Mouse (Mus musculus): ENCODE data around the gene Gprin2. TPM values are rescaled to one million over a fixed set of nuclear protein-coding genes. Genes with fewer than 3 reads are reported as not detected.

Gprin2 gene
- 0.14 TPM for polyA plus RNA-seq (2015; fragmentation: Illumina TruSeq; extraction: RNeasy Lipid Tissue Mini Kit (QIAGEN cat#74804); ENCODE audit: insufficient read depth, low replicate concordance)

DNA sequence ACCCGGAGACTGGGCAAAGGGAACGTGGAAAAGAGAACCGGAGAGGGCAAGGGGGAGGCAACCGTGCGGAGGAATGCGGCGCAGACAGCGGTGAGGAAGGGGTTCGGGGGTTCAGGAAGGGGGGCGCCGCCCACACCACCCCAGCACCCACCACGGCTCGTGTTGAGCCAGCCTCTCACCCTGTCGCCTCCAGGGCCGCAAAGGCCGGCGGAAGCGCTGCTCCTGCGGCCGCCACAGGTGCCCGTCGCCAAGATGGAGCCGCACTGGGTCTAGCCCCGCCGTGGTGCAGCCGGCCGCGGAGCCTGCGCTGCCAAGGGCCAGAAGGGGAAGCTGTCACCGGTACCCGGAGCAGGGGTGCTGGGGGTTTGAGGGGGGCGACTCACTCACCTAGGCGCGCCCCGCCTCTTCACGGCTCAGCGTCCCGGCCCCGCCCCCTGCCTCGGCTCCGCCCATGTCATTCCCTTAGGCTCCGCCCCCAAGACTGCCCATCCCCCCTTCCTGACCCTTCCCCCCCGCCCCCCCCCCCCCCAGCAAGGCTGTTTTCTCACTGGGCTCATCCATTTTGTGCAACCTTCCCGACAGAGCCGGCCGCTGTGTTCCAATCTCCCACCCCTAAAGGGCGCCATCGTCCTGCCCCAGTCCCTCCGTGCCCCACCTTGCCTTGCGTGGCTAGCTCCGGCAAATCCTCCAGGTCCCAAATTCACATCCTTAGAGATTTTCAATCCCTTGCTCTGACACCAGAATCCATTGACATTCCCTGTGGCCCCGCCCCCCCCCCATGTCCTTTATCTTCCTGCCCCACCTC is at the start of gene Gprin2:
Gprin2 (minus strand) TSS at position 423 of the 805 bp plus-strand sequence.

DNA sequence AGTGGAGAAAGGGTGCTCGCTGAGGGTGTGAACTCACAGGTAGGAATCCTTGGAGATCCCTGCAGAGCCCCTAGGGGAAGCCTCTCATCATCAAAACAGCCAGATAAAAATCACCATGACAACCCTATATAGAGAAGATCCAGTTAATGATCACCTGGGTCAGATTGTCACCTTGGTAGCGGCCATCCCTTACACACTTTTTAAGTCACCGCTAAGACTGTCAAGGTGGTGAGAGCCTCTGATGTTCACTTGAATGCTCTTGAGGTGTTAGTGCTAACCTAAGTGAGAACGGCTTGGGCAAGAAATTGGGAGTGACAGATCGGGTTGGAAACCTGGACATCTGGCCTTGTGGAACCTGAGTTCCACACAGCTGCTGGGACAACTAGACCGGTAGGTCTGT is 17.8 kb upstream of the Gprin2 start, which contains the start of gene Syt15:
Syt15 (plus strand) TSS at position 301 of the 400 bp plus-strand sequence.

GRCm38 (mm10) chr14:34152342-34152741 is 49.1 kb downstream of the Gprin2 start, which contains the start of gene Npy4r:
TSS of gene Npy4r (minus strand) at chr14:34152489.

Other genes starting within 250 kb of the Gprin2 start
- gene Rbp3, start 247.7 kb downstream of the Gprin2 start, polyA plus RNA-seq (2015; fragmentation: Illumina TruSeq; extraction: RNeasy Lipid Tissue Mini Kit (QIAGEN cat#74804); ENCODE audit: insufficient read depth, low replicate concordance): not detected
- gene Zfp488, start 222.9 kb downstream of the Gprin2 start, polyA plus RNA-seq (2015; fragmentation: Illumina TruSeq; extraction: RNeasy Lipid Tissue Mini Kit (QIAGEN cat#74804); ENCODE audit: insufficient read depth, low replicate concordance): 0.06 TPM
- not detected for gene Gm30083, start 186.5 kb downstream of the Gprin2 start, polyA plus RNA-seq (2015; fragmentation: Illumina TruSeq; extraction: RNeasy Lipid Tissue Mini Kit (QIAGEN cat#74804); ENCODE audit: insufficient read depth, low replicate concordance)
- not detected for gene Gm5460, start 184.9 kb downstream of the Gprin2 start, polyA plus RNA-seq (2015; fragmentation: Illumina TruSeq; extraction: RNeasy Lipid Tissue Mini Kit (QIAGEN cat#74804); ENCODE audit: insufficient read depth, low replicate concordance)
- gene Antxrl, start 148.9 kb downstream of the Gprin2 start, polyA plus RNA-seq (2015; fragmentation: Illumina TruSeq; extraction: RNeasy Lipid Tissue Mini Kit (QIAGEN cat#74804); ENCODE audit: insufficient read depth, low replicate concordance): not detected
- gene Anxa8, start 115.7 kb downstream of the Gprin2 start, polyA plus RNA-seq (2015; fragmentation: Illumina TruSeq; extraction: RNeasy Lipid Tissue Mini Kit (QIAGEN cat#74804); ENCODE audit: insufficient read depth, low replicate concordance): 0.48 TPM
- gene A630023A22Rik, start 98.9 kb downstream of the Gprin2 start, polyA plus RNA-seq (2015; fragmentation: Illumina TruSeq; extraction: RNeasy Lipid Tissue Mini Kit (QIAGEN cat#74804); ENCODE audit: insufficient read depth, low replicate concordance): not detected
- not detected for gene Npy4r, start 49.2 kb downstream of the Gprin2 start, polyA plus RNA-seq (2015; fragmentation: Illumina TruSeq; extraction: RNeasy Lipid Tissue Mini Kit (QIAGEN cat#74804); ENCODE audit: insufficient read depth, low replicate concordance)
- 3.2 TPM for gene Syt15, start 17.9 kb upstream of the Gprin2 start, polyA plus RNA-seq (2015; fragmentation: Illumina TruSeq; extraction: RNeasy Lipid Tissue Mini Kit (QIAGEN cat#74804); ENCODE audit: insufficient read depth, low replicate concordance)
- 16.9 TPM for gene Shld2, start 108.8 kb upstream of the Gprin2 start, polyA plus RNA-seq (2015; fragmentation: Illumina TruSeq; extraction: RNeasy Lipid Tissue Mini Kit (QIAGEN cat#74804); ENCODE audit: insufficient read depth, low replicate concordance)
- 213 TPM for gene Glud1, start 109.1 kb upstream of the Gprin2 start, polyA plus RNA-seq (2015; fragmentation: Illumina TruSeq; extraction: RNeasy Lipid Tissue Mini Kit (QIAGEN cat#74804); ENCODE audit: insufficient read depth, low replicate concordance)
- gene Fam25c, start 153.8 kb upstream of the Gprin2 start, polyA plus RNA-seq (2015; fragmentation: Illumina TruSeq; extraction: RNeasy Lipid Tissue Mini Kit (QIAGEN cat#74804); ENCODE audit: insufficient read depth, low replicate concordance): not detected
- gene Sncg, start 173.1 kb upstream of the Gprin2 start, polyA plus RNA-seq (2015; fragmentation: Illumina TruSeq; extraction: RNeasy Lipid Tissue Mini Kit (QIAGEN cat#74804); ENCODE audit: insufficient read depth, low replicate concordance): 2.2 TPM
- 14.9 TPM for gene Mmrn2, start 173.8 kb upstream of the Gprin2 start, polyA plus RNA-seq (2015; fragmentation: Illumina TruSeq; extraction: RNeasy Lipid Tissue Mini Kit (QIAGEN cat#74804); ENCODE audit: insufficient read depth, low replicate concordance)